Mouse (Mus musculus) midbrain, embryonic 16.5 days (tissue): Measurements from ENCODE around the gene Chtop. TPM values are rescaled to one million over a fixed set of nuclear protein-coding genes. Genes with fewer than 3 reads are reported as not detected.

ENCODE experiments used
- ATAC-seq: fragments of 200-750 bp; cut with Nextera tagmentation; 2 replicates; pipeline ENCODE4 v1.8.0; 2017; ENCODE audit warnings: moderate TSS enrichment
- H3K27ac ChIP-seq: fragments of 300-500 bp; sonication (generic); 2 replicates; pipeline ENCODE4 v1.5.1; 2014; ENCODE audit warnings: mild to moderate bottlenecking, low read length, mixed read lengths
- H3K27me3 ChIP-seq: fragments of 300-500 bp; sonication (generic); 2 replicates; pipeline ENCODE4 v1.6.1; 2014; ENCODE audit warnings: low read depth, low read length, mixed read lengths; ENCODE audit not compliant: control insufficient read depth, insufficient read depth
- H3K36me3 ChIP-seq: fragments of 300-500 bp; sonication (generic); 2 replicates; pipeline ENCODE4 v1.6.1; 2014; ENCODE audit warnings: mild to moderate bottlenecking, low read length, moderate library complexity, mixed read lengths; ENCODE audit not compliant: control insufficient read depth, insufficient read depth
- H3K4me1 ChIP-seq: fragments of 300-500 bp; sonication (generic); 2 replicates; pipeline ENCODE4 v1.6.1; 2014; ENCODE audit warnings: mild to moderate bottlenecking, low read length, mixed read lengths; ENCODE audit not compliant: control insufficient read depth, insufficient read depth
- H3K4me2 ChIP-seq: fragments of 300-500 bp; sonication (generic); 2 replicates; pipeline ENCODE4 v1.6.1; 2014; ENCODE audit warnings: mild to moderate bottlenecking, low read length, mixed read lengths
- H3K4me3 ChIP-seq: fragments of 300-500 bp; sonication (generic); 2 replicates; pipeline ENCODE4 v1.5.1; 2014; ENCODE audit warnings: low read depth, mild to moderate bottlenecking, low read length, moderate library complexity, mixed read lengths
- H3K9ac ChIP-seq: fragments of 300-500 bp; sonication (generic); 2 replicates; pipeline ENCODE4 v1.6.1; 2014; ENCODE audit warnings: low read depth, low read length, mixed read lengths
- H3K9me3 ChIP-seq: fragments of 300-500 bp; sonication (generic); replicated peaks from 2 replicates; pipeline ENCODE4 v1.6.1; 2014; ENCODE audit warnings: mild to moderate bottlenecking, low read length, mixed read lengths; ENCODE audit not compliant: control insufficient read depth, poor library complexity, severe bottlenecking
- WGBS: fragments of 180-500 bp; shearing (Covaris S2); extraction: QIAGEN DNeasy Blood & Tissue Kit; methylation state at CpG from one replicate; pipeline ENCODE4 v1.1.7; 2014; 5-methylcytosine and 5-hydroxymethylcytosine counted together
- polyA plus RNA-seq: library from polyadenylated mRNA; unstranded; fragments of >200 nt; fragmentation: Nextera tagmentation; extraction: Ambion mirVana; gene quantifications from 2 replicates; pipeline ENCODE4 v1.2.1, GENCODE M21; 2015

Gene Chtop
- polyA plus RNA-seq, 1 experiment from 2014 or later, result 167 TPM

- no peak for ATAC-seq
- peaks cover 10% of the 10 kb centered on the region for H3K4me1 ChIP-seq
- no peak overlapping the region for H3K9ac ChIP-seq
- H3K36me3 ChIP-seq, result no peaks in the 10 kb centered on the region
- H3K27ac ChIP-seq, result no peak overlapping the region
- H3K4me2 ChIP-seq, result no peak overlapping the region
- H3K9me3 ChIP-seq, result no peaks in the 10 kb centered on the region
- peaks cover 40% of the 10 kb centered on the region for H3K27me3 ChIP-seq
- WGBS, result 33% methylated on average over 7 of the region's 7 CpGs
- H3K4me3 ChIP-seq, result no peak overlapping the region
These were observed 46.7 kb downstream of the Chtop start for GRCm38 (mm10) chr3:90462579-90462978.

- peaks cover 40% of the 10 kb centered on the region for H3K27me3 ChIP-seq
- H3K9ac ChIP-seq, result no peak overlapping the region
- 95% methylated on average over 3 of the region's 3 CpGs for WGBS
- H3K4me3 ChIP-seq, result no peak overlapping the region
- no peak overlapping the region for H3K27ac ChIP-seq
- no peak overlapping the region for H3K4me2 ChIP-seq
- ATAC-seq, result no peak
- H3K36me3 ChIP-seq, result no peaks in the 10 kb centered on the region
- peaks cover 10% of the 10 kb centered on the region for H3K4me1 ChIP-seq
- H3K9me3 ChIP-seq, result no peaks in the 10 kb centered on the region
These were observed 47.4 kb downstream of the Chtop start for GRCm38 (mm10) chr3:90461935-90462334.

DNA sequence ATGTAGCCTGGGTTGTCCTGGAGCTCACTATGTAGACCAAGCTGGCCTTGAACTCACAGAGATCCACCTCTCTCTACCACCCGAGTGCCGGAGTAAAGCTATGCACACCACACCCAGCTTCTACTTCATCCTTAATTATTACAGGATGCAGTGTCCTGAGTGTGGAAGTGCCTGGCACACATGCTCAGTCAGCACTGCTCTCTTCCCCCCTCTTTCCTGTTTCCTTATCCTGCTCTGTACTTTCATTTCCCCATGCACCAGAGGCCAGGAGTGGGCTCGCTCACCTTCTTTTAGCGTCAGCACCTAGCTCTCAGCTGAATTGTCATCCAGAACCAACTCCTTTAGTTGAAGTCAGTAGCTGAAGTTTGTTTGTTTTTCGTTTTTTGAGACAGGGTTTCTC is 49.0 kb downstream of the Chtop start:
- no peak overlapping the region for H3K27ac ChIP-seq
- H3K4me1 ChIP-seq, result peaks cover 3% of the 10 kb centered on the region; the same call in 1 of the 2 replicates
- no peak overlapping the region for H3K4me2 ChIP-seq
- no peaks in the 10 kb centered on the region for H3K36me3 ChIP-seq
- WGBS, result 78% methylated on average over 5 of the region's 5 CpGs
- H3K27me3 ChIP-seq, result peaks cover 34% of the 10 kb centered on the region
- ATAC-seq, result no peak
- H3K9me3 ChIP-seq, result no peaks in the 10 kb centered on the region
- H3K9ac ChIP-seq, result no peak overlapping the region
- no peak overlapping the region for H3K4me3 ChIP-seq

- Histone ChIP-seq H3K27me3 (peaks cover 28% of the 10 kb centered on the region), H3K9ac (no peak overlapping the region), H3K4me3 (no peak overlapping the region), H3K27ac (no peak overlapping the region), H3K9me3 (no peaks in the 10 kb centered on the region), H3K36me3 (no peaks in the 10 kb centered on the region), H3K4me2 (no peak overlapping the region), H3K4me1 (no peaks in the 10 kb centered on the region)
- ATAC-seq, result no peak
- WGBS, result 80% methylated on average over 9 of the region's 9 CpGs
These were observed 49.6 kb downstream of the Chtop start for GRCm38 (mm10) chr3:90459727-90460126.

DNA sequence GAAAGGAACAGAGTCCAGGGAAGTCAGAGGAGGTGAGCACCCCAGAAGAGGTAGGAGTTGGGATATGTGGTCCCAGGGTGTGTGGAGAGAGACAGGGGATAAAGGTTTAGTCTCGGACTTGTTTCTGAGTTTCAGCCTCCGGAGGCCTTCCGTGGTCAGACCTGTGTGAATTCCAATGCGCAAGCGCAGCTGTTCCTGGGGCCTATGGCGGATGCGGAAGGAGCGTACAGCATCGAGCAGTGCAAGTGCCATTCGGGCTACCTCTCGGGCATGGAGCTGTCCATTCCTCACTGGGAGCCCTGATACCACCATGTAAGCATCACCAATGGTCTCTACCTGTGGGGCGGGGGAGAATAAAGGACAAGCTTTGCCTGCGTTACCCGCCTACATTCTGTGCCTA is 54.4 kb downstream of the Chtop start:
- no peak overlapping the region for H3K9ac ChIP-seq
- ATAC-seq, result no peak
- WGBS, result 79% methylated on average over 14 of the region's 14 CpGs
- H3K4me3 ChIP-seq, result no peak overlapping the region
- no peak overlapping the region for H3K27ac ChIP-seq
- no peaks in the 10 kb centered on the region for H3K9me3 ChIP-seq
- no peaks in the 10 kb centered on the region for H3K36me3 ChIP-seq
- no peaks in the 10 kb centered on the region for H3K4me1 ChIP-seq
- no peaks in the 10 kb centered on the region for H3K27me3 ChIP-seq
- no peak overlapping the region for H3K4me2 ChIP-seq

DNA sequence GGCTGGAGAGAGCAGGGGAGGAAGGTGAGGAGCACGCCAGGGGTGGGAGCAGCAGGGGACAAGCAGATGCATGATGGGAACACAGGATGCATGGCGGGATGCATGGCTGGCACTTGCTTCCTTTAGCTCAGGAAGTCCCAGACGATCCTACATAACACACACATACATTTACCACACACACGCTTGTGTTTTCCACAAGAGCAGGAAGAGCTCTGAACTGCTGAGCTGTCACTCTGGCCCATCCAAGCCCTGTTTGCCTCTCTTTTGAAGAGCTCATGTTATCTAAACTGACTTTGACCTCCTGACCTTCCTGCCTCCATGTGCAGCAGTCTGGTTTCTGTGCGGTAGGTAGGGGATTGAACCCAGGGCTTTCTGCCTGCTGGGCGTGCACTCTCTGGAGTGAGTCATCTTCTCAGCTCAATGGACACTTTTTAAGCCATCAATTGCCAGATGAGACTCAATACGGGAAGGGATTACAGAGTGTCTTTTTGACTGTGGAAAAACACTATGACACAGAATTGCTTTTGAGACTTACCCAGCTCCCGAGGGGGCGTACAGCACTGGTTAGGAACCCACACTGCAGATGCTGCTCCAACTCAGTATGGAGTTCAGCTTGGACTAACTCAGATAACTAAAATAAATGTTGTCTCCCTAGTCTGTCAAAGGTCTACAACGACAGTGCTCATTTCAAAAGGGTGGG is 57.8 kb downstream of the Chtop start:
- Histone ChIP-seq H3K4me1 (peaks cover 7% of the 10 kb centered on the region), H3K9ac (no peak overlapping the region), H3K27me3 (no peaks in the 10 kb centered on the region), H3K4me3 (no peak overlapping the region), H3K9me3 (no peaks in the 10 kb centered on the region), H3K27ac (no peak overlapping the region), H3K4me2 (no peak overlapping the region), H3K36me3 (no peaks in the 10 kb centered on the region)
- no peak for ATAC-seq
- WGBS, result 46% methylated on average over 10 of the region's 10 CpGs

DNA sequence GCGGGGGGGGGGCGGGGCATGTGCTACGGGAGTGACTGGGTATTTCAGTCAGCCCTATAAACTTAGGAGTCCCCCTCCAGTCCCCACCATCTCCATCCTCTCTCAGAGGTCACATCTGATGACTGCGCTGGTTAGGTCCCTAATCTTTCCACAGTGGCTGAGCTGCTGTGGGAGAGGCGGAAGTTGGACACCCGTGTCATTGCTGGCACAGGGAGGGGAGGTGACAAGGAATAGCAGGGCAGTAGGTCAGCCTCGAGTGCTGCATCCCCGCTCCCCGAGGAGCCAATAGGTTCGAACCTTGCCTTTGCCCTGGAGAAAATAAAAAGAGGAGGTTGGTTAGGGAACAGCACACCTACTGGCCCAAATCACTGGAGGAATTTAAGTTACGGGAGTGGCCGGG is 58.4 kb downstream of the Chtop start:
- ATAC-seq, result no peak
- H3K27ac ChIP-seq, result no peak overlapping the region
- H3K36me3 ChIP-seq, result no peaks in the 10 kb centered on the region
- no peaks in the 10 kb centered on the region for H3K9me3 ChIP-seq
- 33% methylated on average over 12 of the region's 12 CpGs for WGBS
- no peak overlapping the region for H3K4me2 ChIP-seq
- H3K4me3 ChIP-seq, result no peak overlapping the region
- no peak overlapping the region for H3K9ac ChIP-seq
- H3K4me1 ChIP-seq, result peaks cover 13% of the 10 kb centered on the region
- no peaks in the 10 kb centered on the region for H3K27me3 ChIP-seq

Other genes starting within 250 kb of the Chtop start
- gene Dennd4b, start 244.3 kb downstream of the Chtop start, polyA plus RNA-seq, result 7.8 and 8.5 TPM in 2 replicates
- 10.9 and 12.0 TPM in 2 replicates for gene Gatad2b, start 216.3 kb downstream of the Chtop start, polyA plus RNA-seq
- gene Slc27a3, start 119.6 kb downstream of the Chtop start, polyA plus RNA-seq, result 30.7 and 33.8 TPM in 2 replicates
- gene Ints3, start 75.9 kb downstream of the Chtop start, polyA plus RNA-seq, result 30.8 and 31.7 TPM in 2 replicates
- 1.9 TPM in 2 replicates for gene Npr1, start 43.6 kb downstream of the Chtop start, polyA plus RNA-seq
- 260 and 272 TPM in 2 replicates for gene Ilf2, start 33.4 kb downstream of the Chtop start, polyA plus RNA-seq
- 85.1 and 86.6 TPM in 2 replicates for gene Snapin, start 18.5 kb downstream of the Chtop start, polyA plus RNA-seq
- 12.4 and 19.5 TPM in 2 replicates for gene S100a1, start 4.9 kb upstream of the Chtop start, polyA plus RNA-seq
- gene S100a13, start 4.9 kb upstream of the Chtop start, polyA plus RNA-seq, result 7.6 and 8.9 TPM in 2 replicates
- gene S100a14, start 17.4 kb upstream of the Chtop start, polyA plus RNA-seq, result not detected in 2 replicates
- 34.4 and 36.5 TPM in 2 replicates for gene S100a16, start 27.8 kb upstream of the Chtop start, polyA plus RNA-seq
- gene S100a3, start 51.1 kb upstream of the Chtop start, polyA plus RNA-seq, result 0.16 TPM in 1 of 2 replicates, not detected in the other
- not detected in 2 replicates for gene S100a2, start 80.7 kb upstream of the Chtop start, polyA plus RNA-seq
- gene Gm42674, start 92.4 kb upstream of the Chtop start, polyA plus RNA-seq, result 0.65 TPM in 1 of 2 replicates, not detected in the other
- gene S100a4, start 94.3 kb upstream of the Chtop start, polyA plus RNA-seq, result 0.53 TPM in 1 of 2 replicates, not detected in the other
- gene S100a5, start 99.0 kb upstream of the Chtop start, polyA plus RNA-seq, result not detected in 2 replicates
- 19.3 and 19.4 TPM in 2 replicates for gene S100a6, start 103.4 kb upstream of the Chtop start, polyA plus RNA-seq
- 0.21 TPM in 1 of 2 replicates, not detected in the other for gene S100a7a, start 144.5 kb upstream of the Chtop start, polyA plus RNA-seq
- 4.1 and 5.6 TPM in 2 replicates for gene S100a8, start 159.5 kb upstream of the Chtop start, polyA plus RNA-seq
- 2.3 and 4.6 TPM in 2 replicates for gene S100a9, start 186.2 kb upstream of the Chtop start, polyA plus RNA-seq
- not detected in 2 replicates for gene Pglyrp4, start 217.4 kb upstream of the Chtop start, polyA plus RNA-seq